Mouse (Mus musculus): ENCODE measurements around the gene Kmt2a. TPM values are rescaled to one million over a fixed set of nuclear protein-coding genes. Genes with fewer than 3 reads are reported as not detected.

Kmt2a gene
- polyA plus RNA-seq, 1 experiment from 2014 or later = 12.3 TPM

DNA sequence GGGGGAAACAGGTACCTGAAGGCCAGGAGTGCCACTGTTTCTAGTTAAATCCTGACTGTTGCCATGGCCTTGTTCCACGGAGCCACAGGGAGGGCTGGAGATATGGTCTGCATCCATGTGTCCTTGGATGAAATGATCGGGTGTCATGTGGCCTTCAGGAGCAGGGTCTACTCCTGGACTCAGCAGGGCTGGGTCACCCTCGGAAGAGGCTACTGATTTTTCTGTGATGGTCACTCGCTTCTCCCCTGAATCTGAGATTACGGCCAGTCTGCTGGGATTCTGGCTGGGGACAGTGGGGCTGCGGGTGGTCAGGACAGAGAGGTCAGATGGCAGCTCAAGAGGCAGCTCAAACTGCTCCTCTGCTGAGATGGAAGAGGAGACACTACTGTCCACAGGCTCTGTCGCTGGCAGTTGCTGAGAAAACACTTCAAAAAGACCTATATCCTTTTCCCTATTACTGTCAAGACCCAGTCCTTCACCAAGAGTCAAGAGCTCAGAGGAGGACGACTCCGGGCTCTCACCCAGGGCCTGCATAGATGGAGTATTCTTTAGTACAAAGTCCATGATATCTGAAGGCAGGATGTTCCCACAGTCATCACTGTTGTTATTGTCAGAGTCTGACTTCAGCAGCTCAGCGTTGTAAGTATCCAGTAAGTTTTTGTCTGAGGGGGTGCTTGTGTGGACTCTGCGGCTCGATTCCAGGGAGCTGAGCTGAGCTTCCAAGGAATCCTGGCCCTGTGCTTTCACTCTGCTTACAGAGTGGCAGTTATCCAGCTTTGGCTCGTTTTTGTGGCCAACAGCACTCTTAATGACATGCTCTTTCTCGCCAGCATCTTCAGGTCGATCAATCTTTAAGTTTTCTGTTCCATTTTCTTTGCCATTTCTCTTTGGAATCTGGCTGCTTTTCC lies 60.9 kb downstream of the Kmt2a start:
- WGBS = 93% methylated on average over 15 of the region's 15 CpGs
- H3K4me2 ChIP-seq (ENCODE audit: low read depth, low read length) = no peak overlapping the region

DNA sequence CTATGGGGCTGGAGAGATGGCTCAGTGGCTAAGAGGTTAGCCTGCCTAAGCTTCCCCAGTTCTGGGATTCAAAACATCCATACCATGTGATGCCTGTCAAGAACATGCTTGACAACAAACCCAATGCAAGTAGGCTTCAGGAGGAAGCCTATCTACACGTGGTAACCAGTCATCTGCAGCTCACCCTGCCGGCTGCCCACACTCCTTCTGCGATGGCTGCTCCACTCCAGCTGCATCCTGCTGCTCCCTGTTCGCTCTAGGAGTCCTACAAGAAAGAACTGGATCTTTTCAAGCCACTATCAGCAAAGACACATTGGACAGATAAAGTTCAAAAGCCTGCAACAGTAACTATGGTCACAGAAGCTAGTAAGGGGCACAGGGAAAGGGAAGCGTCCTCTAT lies 63.6 kb downstream of the Kmt2a start:
- H3K9me3 ChIP-seq (ENCODE audit: control insufficient read depth, low read length) = no peaks in the 10 kb centered on the region
- no peaks in the 10 kb centered on the region for H3K27me3 ChIP-seq (replicated peaks; ENCODE audit: control insufficient read depth, insufficient read depth, low read length)
- no peak for DNase-seq (ENCODE audit: low spot score)
- peaks cover 100% of the 10 kb centered on the region for H3K36me3 ChIP-seq (ENCODE audit: control insufficient read depth, insufficient read depth, low read length)
- H3K9ac ChIP-seq (ENCODE audit: low read depth, low read length) = no peak overlapping the region
- H3K4me2 ChIP-seq (ENCODE audit: low read depth, low read length) = no peak overlapping the region
- ATAC-seq (ENCODE audit: low read depth) = no peak
- no peaks in the 10 kb centered on the region for H3K4me1 ChIP-seq (ENCODE audit: control insufficient read depth, insufficient read depth, low read length)
- 84% methylated on average over 5 of the region's 5 CpGs for WGBS
- H3K27ac ChIP-seq (replicated peaks; ENCODE audit: low read depth, low read length) = no peak overlapping the region
- H3K4me3 ChIP-seq (ENCODE audit: low read depth, low read length) = no peak overlapping the region

More for the DNA sequence above, 60.9 kb downstream of the Kmt2a start:
- Histone ChIP-seq H3K9me3 (ENCODE audit: control insufficient read depth, low read length) (no peaks in the 10 kb centered on the region), H3K27ac (replicated peaks; ENCODE audit: low read depth, low read length) (no peak overlapping the region), H3K4me1 (ENCODE audit: control insufficient read depth, insufficient read depth, low read length) (no peaks in the 10 kb centered on the region), H3K4me3 (ENCODE audit: low read depth, low read length) (no peak overlapping the region), H3K27me3 (replicated peaks; ENCODE audit: control insufficient read depth, insufficient read depth, low read length) (no peaks in the 10 kb centered on the region), H3K36me3 (ENCODE audit: control insufficient read depth, insufficient read depth, low read length) (peaks cover 100% of the 10 kb centered on the region), H3K9ac (ENCODE audit: low read depth, low read length) (no peak overlapping the region)
- DNase-seq (ENCODE audit: low spot score) (no peak), ATAC-seq (ENCODE audit: low read depth) (no peak)

- ATAC-seq (ENCODE audit: low read depth) (no peak), DNase-seq (ENCODE audit: low spot score) (no peak)
- no peaks in the 10 kb centered on the region for H3K4me1 ChIP-seq (ENCODE audit: control insufficient read depth, insufficient read depth, low read length)
- H3K9ac ChIP-seq (ENCODE audit: low read depth, low read length) = no peak overlapping the region
- no peak overlapping the region for H3K4me3 ChIP-seq (ENCODE audit: low read depth, low read length)
- H3K9me3 ChIP-seq (ENCODE audit: control insufficient read depth, low read length) = no peaks in the 10 kb centered on the region
- 95% methylated on average over 8 of the region's 8 CpGs for WGBS
- no peak overlapping the region for H3K27ac ChIP-seq (replicated peaks; ENCODE audit: low read depth, low read length)
- H3K4me2 ChIP-seq (ENCODE audit: low read depth, low read length) = no peak overlapping the region
- no peaks in the 10 kb centered on the region for H3K27me3 ChIP-seq (replicated peaks; ENCODE audit: control insufficient read depth, insufficient read depth, low read length)
- H3K36me3 ChIP-seq (ENCODE audit: control insufficient read depth, insufficient read depth, low read length) = peaks cover 100% of the 10 kb centered on the region
These were observed 66.9 kb downstream of the Kmt2a start for GRCm38 (mm10) chr9:44814179-44814578.

- Histone ChIP-seq H3K4me3 (ENCODE audit: low read depth, low read length) (no peak overlapping the region), H3K9me3 (ENCODE audit: control insufficient read depth, low read length) (no peaks in the 10 kb centered on the region), H3K4me1 (ENCODE audit: control insufficient read depth, insufficient read depth, low read length) (no peaks in the 10 kb centered on the region), H3K36me3 (ENCODE audit: control insufficient read depth, insufficient read depth, low read length) (peaks cover 98% of the 10 kb centered on the region), H3K4me2 (ENCODE audit: low read depth, low read length) (no peak overlapping the region), H3K27me3 (replicated peaks; ENCODE audit: control insufficient read depth, insufficient read depth, low read length) (no peaks in the 10 kb centered on the region), H3K9ac (ENCODE audit: low read depth, low read length) (no peak overlapping the region), H3K27ac (replicated peaks; ENCODE audit: low read depth, low read length) (no peak overlapping the region)
- ATAC-seq (ENCODE audit: low read depth) = no peak
- WGBS = 88% methylated on average over 10 of the region's 10 CpGs
- DNase-seq (ENCODE audit: low spot score) = no peak
These were observed 70.8 kb downstream of the Kmt2a start for GRCm38 (mm10) chr9:44810316-44810715.

- no peak overlapping the region for H3K9ac ChIP-seq (ENCODE audit: low read depth, low read length)
- no peak overlapping the region for H3K4me3 ChIP-seq (ENCODE audit: low read depth, low read length)
- no peaks in the 10 kb centered on the region for H3K27me3 ChIP-seq (replicated peaks; ENCODE audit: control insufficient read depth, insufficient read depth, low read length)
- ATAC-seq (ENCODE audit: low read depth) = no peak
- WGBS = 95% methylated on average over 10 of the region's 10 CpGs
- no peak overlapping the region for H3K27ac ChIP-seq (replicated peaks; ENCODE audit: low read depth, low read length)
- peaks cover 81% of the 10 kb centered on the region for H3K36me3 ChIP-seq (ENCODE audit: control insufficient read depth, insufficient read depth, low read length)
- no peak for DNase-seq (ENCODE audit: low spot score)
- H3K4me2 ChIP-seq (ENCODE audit: low read depth, low read length) = no peak overlapping the region
- H3K9me3 ChIP-seq (ENCODE audit: control insufficient read depth, low read length) = no peaks in the 10 kb centered on the region
- H3K4me1 ChIP-seq (ENCODE audit: control insufficient read depth, insufficient read depth, low read length) = no peaks in the 10 kb centered on the region
These were observed 73.3 kb downstream of the Kmt2a start for GRCm38 (mm10) chr9:44807778-44808177.

DNA sequence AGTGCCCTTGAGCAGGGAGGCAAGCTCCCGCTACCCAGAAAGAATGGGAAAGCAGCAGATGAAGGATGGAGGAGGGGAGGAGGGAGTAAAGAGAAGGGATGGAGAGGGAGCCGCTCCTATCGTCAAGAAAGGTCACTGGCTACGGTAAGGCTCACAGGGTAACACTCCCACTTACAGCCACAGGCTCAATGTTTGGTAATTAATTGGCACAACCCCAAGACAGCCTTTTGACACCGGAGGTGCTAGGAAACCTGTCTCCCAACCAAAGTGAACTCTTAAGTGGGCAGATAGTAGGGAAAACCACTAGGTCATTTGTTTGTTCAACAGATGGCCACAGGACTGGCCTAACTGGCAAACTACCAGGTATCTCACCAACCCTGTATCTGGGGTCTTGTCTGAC lies 74.0 kb downstream of the Kmt2a start:
- 69% methylated on average over 5 of the region's 5 CpGs for WGBS
- Histone ChIP-seq H3K4me3 (ENCODE audit: low read depth, low read length) (no peak overlapping the region), H3K27me3 (replicated peaks; ENCODE audit: control insufficient read depth, insufficient read depth, low read length) (no peaks in the 10 kb centered on the region), H3K9ac (ENCODE audit: low read depth, low read length) (no peak overlapping the region), H3K27ac (replicated peaks; ENCODE audit: low read depth, low read length) (no peak overlapping the region), H3K4me1 (ENCODE audit: control insufficient read depth, insufficient read depth, low read length) (no peaks in the 10 kb centered on the region), H3K9me3 (ENCODE audit: control insufficient read depth, low read length) (no peaks in the 10 kb centered on the region), H3K4me2 (ENCODE audit: low read depth, low read length) (no peak overlapping the region), H3K36me3 (ENCODE audit: control insufficient read depth, insufficient read depth, low read length) (peaks cover 74% of the 10 kb centered on the region)
- DNase-seq (ENCODE audit: low spot score) (no peak), ATAC-seq (ENCODE audit: low read depth) (no peak)

GRCm38 (mm10) chr9:44805536-44805935 lies 75.6 kb downstream of the Kmt2a start:
- H3K27me3 ChIP-seq (replicated peaks; ENCODE audit: control insufficient read depth, insufficient read depth, low read length) = no peaks in the 10 kb centered on the region
- ATAC-seq (ENCODE audit: low read depth) (no peak), DNase-seq (ENCODE audit: low spot score) (no peak)
- H3K36me3 ChIP-seq (ENCODE audit: control insufficient read depth, insufficient read depth, low read length) = peaks cover 59% of the 10 kb centered on the region
- WGBS = 90% methylated on average over 5 of the region's 5 CpGs
- no peak overlapping the region for H3K27ac ChIP-seq (replicated peaks; ENCODE audit: low read depth, low read length)
- H3K4me3 ChIP-seq (ENCODE audit: low read depth, low read length) = no peak overlapping the region
- no peak overlapping the region for H3K4me2 ChIP-seq (ENCODE audit: low read depth, low read length)
- H3K9ac ChIP-seq (ENCODE audit: low read depth, low read length) = no peak overlapping the region
- H3K9me3 ChIP-seq (ENCODE audit: control insufficient read depth, low read length) = no peaks in the 10 kb centered on the region
- 0 out of 2 replicates have a peak, but pooled peaks cover under 1% of the 10 kb centered on the region for H3K4me1 ChIP-seq (ENCODE audit: control insufficient read depth, insufficient read depth, low read length)

- Histone ChIP-seq H3K9me3 (ENCODE audit: control insufficient read depth, low read length) (no peaks in the 10 kb centered on the region), H3K27ac (replicated peaks; ENCODE audit: low read depth, low read length) (no peak overlapping the region), H3K4me3 (ENCODE audit: low read depth, low read length) (no peak overlapping the region), H3K4me1 (ENCODE audit: control insufficient read depth, insufficient read depth, low read length) (0 out of 2 replicates have a peak, but pooled peaks cover 6% of the 10 kb centered on the region), H3K9ac (ENCODE audit: low read depth, low read length) (no peak overlapping the region), H3K36me3 (ENCODE audit: control insufficient read depth, insufficient read depth, low read length) (peaks cover 50% of the 10 kb centered on the region), H3K27me3 (replicated peaks; ENCODE audit: control insufficient read depth, insufficient read depth, low read length) (no peaks in the 10 kb centered on the region), H3K4me2 (ENCODE audit: low read depth, low read length) (no peak overlapping the region)
- 84% methylated on average over 10 of the region's 10 CpGs for WGBS
- no peak for DNase-seq (ENCODE audit: low spot score)
- no peak for ATAC-seq (ENCODE audit: low read depth)
These were observed 76.4 kb downstream of the Kmt2a start for GRCm38 (mm10) chr9:44804678-44805077.
